Mouse (Mus musculus) forebrain, postnatal 0 days (tissue): ENCODE measurements at regions not wholly inside any gene's neighbourhood (a gene's known extent, or its start where the extent isn't known, plus 50 kb on each side); places are given as distances from the start of the nearest gene placed in this dataset.

ENCODE experiments used
- ATAC-seq: fragments of 200-750 bp; cut with Nextera tagmentation; 2 replicates; pipeline ENCODE4 v1.8.0; 2017; ENCODE audit warnings: mild to moderate bottlenecking, moderate library complexity
- DNase-seq: peaks from one replicate; pipeline ENCODE4 v3.0.0-alpha.2; 2015
- H3K27ac ChIP-seq: fragments of 300-500 bp; sonication (generic); 2 replicates; pipeline ENCODE4 v1.5.1; 2014; ENCODE audit warnings: low read depth, mild to moderate bottlenecking, antibody characterized with exemption, low read length, moderate library complexity, mixed read lengths
- H3K27me3 ChIP-seq: fragments of 300-500 bp; sonication (generic); 2 replicates; pipeline ENCODE4 v1.6.1; 2014; ENCODE audit warnings: mild to moderate bottlenecking, low read length, mixed read lengths; ENCODE audit not compliant: insufficient read depth
- H3K36me3 ChIP-seq: fragments of 300-500 bp; sonication (generic); 2 replicates; pipeline ENCODE4 v1.6.1; 2014; ENCODE audit warnings: mild to moderate bottlenecking, moderate library complexity; ENCODE audit not compliant: insufficient read depth
- H3K4me1 ChIP-seq: fragments of 300-500 bp; sonication (generic); 2 replicates; pipeline ENCODE4 v1.6.1; 2014; ENCODE audit warnings: antibody characterized with exemption; ENCODE audit not compliant: insufficient read depth
- H3K4me2 ChIP-seq: fragments of 300-500 bp; sonication (generic); 2 replicates; pipeline ENCODE4 v1.6.1; 2014; ENCODE audit warnings: low read depth, mild to moderate bottlenecking, moderate library complexity
- H3K4me3 ChIP-seq: fragments of 300-500 bp; sonication (generic); 2 replicates; pipeline ENCODE4 v1.5.1; 2014; ENCODE audit warnings: low read depth, low read length, mixed read lengths
- H3K9ac ChIP-seq: fragments of 300-500 bp; sonication (generic); 2 replicates; pipeline ENCODE4 v1.6.1; 2014; ENCODE audit warnings: mild to moderate bottlenecking
- H3K9me3 ChIP-seq: fragments of 300-500 bp; sonication (generic); 2 replicates; pipeline ENCODE4 v1.6.1; 2016; ENCODE audit warnings: low read length
- CTCF ChIP-seq: sonication (generic); IDR thresholded peaks from 2 replicates; pipeline ENCODE4 v1.5.1; 2016; ENCODE audit warnings: antibody characterized with exemption, control low read depth, low read depth
- WGBS: fragments of 180-500 bp; shearing (Covaris S2); extraction: QIAGEN DNeasy Blood & Tissue Kit; methylation state at CpG from one replicate; pipeline ENCODE4 v1.1.7; 2014; 5-methylcytosine and 5-hydroxymethylcytosine counted together

GRCm38 (mm10) chr11:24685545-24686467, 608.0 kb downstream of the Bcl11a start:
- ATAC-seq = 0 out of 2 replicates have a peak, but pooled peaks have one; percentile 29
- H3K27ac ChIP-seq = no peak overlapping the region
- H3K27me3 ChIP-seq = no peaks in the 10 kb centered on the region
- no peaks in the 10 kb centered on the region for H3K4me1 ChIP-seq
- no peaks in the 10 kb centered on the region for H3K9me3 ChIP-seq
- no peak overlapping the region for H3K4me3 ChIP-seq
- no peaks in the 10 kb centered on the region for H3K36me3 ChIP-seq
- WGBS = 40% methylated on average over 16 of the region's 16 CpGs
- no peak overlapping the region for H3K9ac ChIP-seq
- TF ChIP-seq CTCF = no peak
- no peak for DNase-seq
- no peak overlapping the region for H3K4me2 ChIP-seq

GRCm38 (mm10) chr11:24688160-24688782, 610.4 kb downstream of the Bcl11a start:
- Histone ChIP-seq H3K4me1 (no peaks in the 10 kb centered on the region), H3K36me3 (no peaks in the 10 kb centered on the region), H3K27ac (no peak overlapping the region), H3K9me3 (no peaks in the 10 kb centered on the region), H3K4me2 (no peak overlapping the region), H3K9ac (no peak overlapping the region), H3K27me3 (no peaks in the 10 kb centered on the region), H3K4me3 (no peak overlapping the region)
- 93% methylated on average over 2 of the region's 2 CpGs for WGBS
- TF ChIP-seq CTCF = no peak
- ATAC-seq (no peak), DNase-seq (no peak)

- DNase-seq (no peak), ATAC-seq (no peak)
- Histone ChIP-seq H3K9me3 (no peaks in the 10 kb centered on the region), H3K4me3 (no peak overlapping the region), H3K9ac (no peak overlapping the region), H3K27ac (no peak overlapping the region), H3K36me3 (no peaks in the 10 kb centered on the region), H3K27me3 (no peaks in the 10 kb centered on the region), H3K4me2 (no peak overlapping the region), H3K4me1 (no peaks in the 10 kb centered on the region; the same call in 1 of the 2 replicates)
- 50% methylated on average over 7 of the region's 7 CpGs for whole genome bisulfite sequencing
- TF ChIP-seq CTCF = peak; percentile 28; the same call in 1 of the 2 replicates
Observed at GRCm38 (mm10) chr11:24689807-24690333, 612.0 kb downstream of the Bcl11a start.

- no peaks in the 10 kb centered on the region for H3K36me3 ChIP-seq
- no peak overlapping the region for H3K9ac ChIP-seq
- H3K9me3 ChIP-seq = no peaks in the 10 kb centered on the region
- no peaks in the 10 kb centered on the region; the same call in 1 of the 2 replicates for H3K4me1 ChIP-seq
- TF ChIP-seq CTCF = no peak
- ATAC-seq = no peak
- no peak overlapping the region for H3K4me3 ChIP-seq
- WGBS = 59% methylated on average over 6 of the region's 6 CpGs
- peak overlapping the region; percentile 50; the same call in 1 of the 2 replicates for H3K27ac ChIP-seq
- DNase-seq = no peak
- H3K4me2 ChIP-seq = no peak overlapping the region
- H3K27me3 ChIP-seq = no peaks in the 10 kb centered on the region
Observed at GRCm38 (mm10) chr11:24693926-24694325, 616.1 kb downstream of the Bcl11a start.

- Histone ChIP-seq H3K4me2 (no peak overlapping the region), H3K9ac (no peak overlapping the region), H3K36me3 (no peaks in the 10 kb centered on the region), H3K27ac (no peak overlapping the region), H3K27me3 (no peaks in the 10 kb centered on the region), H3K4me1 (no peaks in the 10 kb centered on the region; the same call in 1 of the 2 replicates), H3K9me3 (no peaks in the 10 kb centered on the region), H3K4me3 (no peak overlapping the region)
- TF ChIP-seq CTCF = 0 out of 2 replicates have a peak, but pooled peaks have one; percentile 23
- ATAC-seq (peak; percentile 60; the same call in 1 of the 2 replicates), DNase-seq (peak; percentile 56)
- 20% methylated on average over 5 of the region's 5 CpGs for WGBS
Observed at GRCm38 (mm10) chr11:24695010-24695720, 617.3 kb downstream of the Bcl11a start.

- Histone ChIP-seq H3K36me3 (no peaks in the 10 kb centered on the region), H3K4me3 (no peak overlapping the region), H3K9ac (no peak overlapping the region), H3K4me1 (no peaks in the 10 kb centered on the region; the same call in 1 of the 2 replicates), H3K27me3 (no peaks in the 10 kb centered on the region), H3K4me2 (no peak overlapping the region), H3K27ac (no peak overlapping the region), H3K9me3 (no peaks in the 10 kb centered on the region)
- DNase-seq (no peak), ATAC-seq (no peak)
- no peak for TF ChIP-seq CTCF
- 18% methylated on average over 7 of the region's 7 CpGs for WGBS
Observed at GRCm38 (mm10) chr11:24696561-24696960, 618.7 kb downstream of the Bcl11a start.
